Mouse (Mus musculus) heart, embryonic 10.5 days (tissue): ENCODE results near the gene Zfp330. TPM values are rescaled to one million over a fixed set of nuclear protein-coding genes. Genes with fewer than 3 reads are reported as not detected.

ENCODE experiments used
- DNase-seq: peaks from one replicate; pipeline ENCODE4 v3.0.0-alpha.2; 2017; ENCODE audit warnings: low spot score
- H3K27ac ChIP-seq: fragments of 300-500 bp; sonication (generic); 2 replicates; pipeline ENCODE4 v1.5.1; 2016; ENCODE audit warnings: mild to moderate bottlenecking
- H3K27me3 ChIP-seq: fragments of 300-500 bp; sonication (generic); 2 replicates; pipeline ENCODE4 v1.6.1; 2016; ENCODE audit warnings: mild to moderate bottlenecking; ENCODE audit not compliant: poor library complexity, insufficient read depth, severe bottlenecking
- H3K36me3 ChIP-seq: fragments of 300-500 bp; sonication (generic); 2 replicates; pipeline ENCODE4 v1.6.1; 2016; ENCODE audit warnings: mild to moderate bottlenecking, moderate library complexity
- H3K4me1 ChIP-seq: fragments of 300-500 bp; sonication (generic); 2 replicates; pipeline ENCODE4 v1.6.1; 2016; ENCODE audit warnings: mild to moderate bottlenecking
- H3K4me3 ChIP-seq: fragments of 300-500 bp; sonication (generic); 2 replicates; pipeline ENCODE4 v1.5.1; 2016; ENCODE audit warnings: mild to moderate bottlenecking, moderate library complexity
- H3K9me3 ChIP-seq: fragments of 300-500 bp; sonication (generic); 2 replicates; pipeline ENCODE4 v1.6.1; 2016; ENCODE audit warnings: mild to moderate bottlenecking, moderate library complexity
- WGBS: fragments of 180-500 bp; shearing (Covaris S2); methylation state at CpG from one replicate; pipeline ENCODE4 v1.1.7; 2016; 5-methylcytosine and 5-hydroxymethylcytosine counted together
- polyA plus RNA-seq: library from polyadenylated mRNA; unstranded; fragments of >200 nt; fragmentation: Nextera tagmentation; extraction: Ambion mirVana; gene quantifications from 2 replicates; pipeline ENCODE4 v1.2.1, GENCODE M21; 2016

Gene Zfp330
- 47.9 and 64.4 TPM in 2 replicates for polyA plus RNA-seq

- Histone ChIP-seq H3K4me3 (peak within 1 kb of the TSS; percentile 81), H3K27ac (peak within 1 kb of the TSS; percentile 93), H3K4me1 (peaks cover 3% of the 10 kb centered on the region; the same call in 1 of the 2 replicates), H3K36me3 (peaks cover 27% of the 10 kb centered on the region), H3K9me3 (no peaks in the 10 kb centered on the region), H3K27me3 (no peaks in the 10 kb centered on the region)
- WGBS = under 1% methylated on average over 16 of the region's 16 CpGs
- DNase-seq = peak; percentile 97
Measured at GRCm38 (mm10) chr8:82774093-82774422, at the start of gene Zfp330. Gene Zfp330 (minus strand): TSS chr8:82774160.

GRCm38 (mm10) chr8:82777945-82778344 lies 4.0 kb upstream of the Zfp330 start:
- Histone ChIP-seq H3K4me1 (peaks cover 3% of the 10 kb centered on the region; the same call in 1 of the 2 replicates), H3K36me3 (no peaks in the 10 kb centered on the region), H3K9me3 (no peaks in the 10 kb centered on the region), H3K27me3 (no peaks in the 10 kb centered on the region), H3K4me3 (no peak overlapping the region), H3K27ac (no peak overlapping the region)
- no peak for DNase-seq
- 87% methylated on average over 3 of the region's 3 CpGs for WGBS

GRCm38 (mm10) chr8:82777406-82777805 lies 3.4 kb upstream of the Zfp330 start:
- H3K4me3 ChIP-seq = no peak overlapping the region
- H3K27ac ChIP-seq = no peak overlapping the region
- WGBS = 79% methylated on average over 3 of the region's 3 CpGs
- no peaks in the 10 kb centered on the region for H3K9me3 ChIP-seq
- no peak for DNase-seq
- H3K4me1 ChIP-seq = peaks cover 3% of the 10 kb centered on the region; the same call in 1 of the 2 replicates
- H3K27me3 ChIP-seq = no peaks in the 10 kb centered on the region
- no peaks in the 10 kb centered on the region for H3K36me3 ChIP-seq

GRCm38 (mm10) chr8:82774482-82774881 lies 522 bp upstream of the Zfp330 start:
- H3K4me1 ChIP-seq = peaks cover 3% of the 10 kb centered on the region; the same call in 1 of the 2 replicates
- H3K4me3 ChIP-seq = peak overlapping the region; percentile 81
- peak overlapping the region; percentile 93 for H3K27ac ChIP-seq
- H3K9me3 ChIP-seq = no peaks in the 10 kb centered on the region
- WGBS = 61% methylated on average over 6 of the region's 6 CpGs
- DNase-seq = no peak
- peaks cover 25% of the 10 kb centered on the region for H3K36me3 ChIP-seq
- H3K27me3 ChIP-seq = no peaks in the 10 kb centered on the region

- 4% methylated on average over 35 of the region's 35 CpGs for WGBS
- H3K9me3 ChIP-seq = no peaks in the 10 kb centered on the region
- peak overlapping the region; percentile 93 for H3K27ac ChIP-seq
- H3K4me1 ChIP-seq = peaks cover 3% of the 10 kb centered on the region; the same call in 1 of the 2 replicates
- H3K36me3 ChIP-seq = peaks cover 32% of the 10 kb centered on the region
- H3K4me3 ChIP-seq = peak overlapping the region; percentile 81
- DNase-seq = no peak
- no peaks in the 10 kb centered on the region for H3K27me3 ChIP-seq
Measured at GRCm38 (mm10) chr8:82773332-82774092, 448 bp downstream of the Zfp330 start.

- Histone ChIP-seq H3K9me3 (no peaks in the 10 kb centered on the region), H3K36me3 (peaks cover 53% of the 10 kb centered on the region), H3K4me1 (peaks cover 3% of the 10 kb centered on the region; the same call in 1 of the 2 replicates), H3K4me3 (no peak overlapping the region), H3K27me3 (no peaks in the 10 kb centered on the region), H3K27ac (no peak overlapping the region)
- WGBS = 95% methylated on average over 3 of the region's 3 CpGs
- no peak for DNase-seq
Measured at GRCm38 (mm10) chr8:82770886-82771285, 3.1 kb downstream of the Zfp330 start.

DNA sequence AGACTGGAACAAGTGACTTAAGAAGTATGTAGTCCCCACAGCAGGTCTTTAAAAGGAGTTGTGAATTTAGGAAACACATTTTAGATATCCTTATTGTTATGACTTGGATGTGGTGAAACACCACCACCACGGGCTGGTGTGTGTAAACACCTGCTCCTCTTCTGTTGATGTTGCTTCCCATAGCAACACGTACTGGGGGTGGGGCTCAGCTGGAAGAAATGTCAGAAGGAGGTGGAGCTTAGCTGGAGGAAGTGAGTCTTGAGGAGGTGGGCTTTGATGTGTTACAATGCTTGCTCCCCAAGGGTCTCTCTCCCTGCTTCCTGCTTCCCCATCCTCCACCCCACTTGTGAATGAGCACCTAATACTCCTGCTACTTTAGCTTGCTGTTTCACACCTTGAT lies 14.9 kb downstream of the Zfp330 start:
- no peak for DNase-seq
- Histone ChIP-seq H3K27me3 (no peaks in the 10 kb centered on the region), H3K27ac (no peak overlapping the region), H3K4me1 (no peaks in the 10 kb centered on the region), H3K36me3 (peaks cover 20% of the 10 kb centered on the region), H3K4me3 (no peak overlapping the region), H3K9me3 (no peaks in the 10 kb centered on the region)
- 48% methylated on average over 2 of the region's 2 CpGs for WGBS

DNA sequence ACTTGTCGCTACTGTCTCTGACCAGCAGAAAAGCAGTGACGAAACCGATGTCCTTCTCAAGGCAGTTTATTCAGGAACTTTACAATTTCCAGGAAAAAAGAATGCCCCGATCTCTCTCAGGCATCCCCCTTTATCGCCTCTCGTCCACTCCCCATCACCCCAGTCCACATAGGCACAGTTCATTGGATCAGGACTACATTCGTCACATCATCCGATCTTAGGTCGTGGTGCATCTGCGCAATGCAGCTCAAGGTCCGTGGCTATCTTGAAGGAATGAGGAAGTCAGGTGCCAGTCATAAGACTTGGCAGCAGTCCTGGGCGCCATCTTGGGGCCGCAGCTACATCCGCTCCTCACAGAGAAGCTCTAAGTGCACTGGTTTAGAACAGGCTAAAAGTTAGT lies 19.0 kb downstream of the Zfp330 start:
- H3K4me3 ChIP-seq = no peak overlapping the region
- WGBS = 93% methylated on average over 14 of the region's 14 CpGs
- no peaks in the 10 kb centered on the region for H3K9me3 ChIP-seq
- DNase-seq = no peak
- no peak overlapping the region for H3K27ac ChIP-seq
- no peaks in the 10 kb centered on the region for H3K36me3 ChIP-seq
- no peaks in the 10 kb centered on the region for H3K4me1 ChIP-seq
- H3K27me3 ChIP-seq = no peaks in the 10 kb centered on the region

- no peaks in the 10 kb centered on the region for H3K36me3 ChIP-seq
- no peaks in the 10 kb centered on the region for H3K27me3 ChIP-seq
- H3K9me3 ChIP-seq = peaks cover 7% of the 10 kb centered on the region; the same call in 1 of the 2 replicates
- no peak overlapping the region for H3K4me3 ChIP-seq
- DNase-seq = no peak
- H3K4me1 ChIP-seq = no peaks in the 10 kb centered on the region
- no peak overlapping the region for H3K27ac ChIP-seq
Measured at GRCm38 (mm10) chr8:82746617-82747016, 27.3 kb downstream of the Zfp330 start.

GRCm38 (mm10) chr8:82743905-82744904 lies 29.8 kb downstream of the Zfp330 start:
- no peak overlapping the region for H3K4me3 ChIP-seq
- H3K9me3 ChIP-seq = peaks cover 7% of the 10 kb centered on the region; the same call in 1 of the 2 replicates
- no peak overlapping the region for H3K27ac ChIP-seq
- DNase-seq = no peak
- H3K36me3 ChIP-seq = no peaks in the 10 kb centered on the region
- WGBS = 42% methylated on average over 10 of the region's 10 CpGs
- no peaks in the 10 kb centered on the region for H3K4me1 ChIP-seq
- no peaks in the 10 kb centered on the region for H3K27me3 ChIP-seq
